Mouse (Mus musculus) lung, postnatal 0 days (tissue): ENCODE results near the gene Glipr1.

Experiments used
- CTCF ChIP-seq: IDR thresholded peaks from 2 replicates; pipeline ENCODE4 v1.5.1; 2016; ENCODE audit warnings: antibody characterized with exemption, mild to moderate bottlenecking
- EP300 ChIP-seq: IDR thresholded peaks from 2 replicates; pipeline ENCODE4 v1.6.1; 2016; ENCODE audit warnings: antibody characterized with exemption, mild to moderate bottlenecking, control low read depth

DNA sequence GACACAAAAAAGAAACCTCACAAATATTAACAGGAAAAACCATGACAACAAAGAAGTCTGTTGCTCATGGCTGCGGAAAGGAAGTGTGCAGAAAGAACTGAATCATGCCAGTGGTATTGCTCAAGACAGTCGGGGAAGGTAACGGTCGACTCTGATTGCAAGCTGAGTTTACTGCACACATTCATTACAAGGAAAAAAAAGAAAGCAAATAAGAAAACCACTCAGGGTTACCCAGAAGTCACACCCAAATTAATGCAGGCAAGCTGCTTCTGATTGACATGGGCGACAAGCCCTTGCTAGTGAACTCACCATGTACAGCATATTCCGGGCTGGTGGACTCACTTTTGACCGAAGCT, 5.9 kb downstream of the Glipr1 start:
- TF ChIP-seq CTCF (no peak), EP300 (no peak)
